Mouse (Mus musculus) lung, postnatal 4 days (tissue): ENCODE data around the gene Map2k2.

Experiments used
- DNase-seq, 2 experiments: peaks; one replicate each; pipeline ENCODE4 v3.0.0; 2021

Map2k2 gene

DNA sequence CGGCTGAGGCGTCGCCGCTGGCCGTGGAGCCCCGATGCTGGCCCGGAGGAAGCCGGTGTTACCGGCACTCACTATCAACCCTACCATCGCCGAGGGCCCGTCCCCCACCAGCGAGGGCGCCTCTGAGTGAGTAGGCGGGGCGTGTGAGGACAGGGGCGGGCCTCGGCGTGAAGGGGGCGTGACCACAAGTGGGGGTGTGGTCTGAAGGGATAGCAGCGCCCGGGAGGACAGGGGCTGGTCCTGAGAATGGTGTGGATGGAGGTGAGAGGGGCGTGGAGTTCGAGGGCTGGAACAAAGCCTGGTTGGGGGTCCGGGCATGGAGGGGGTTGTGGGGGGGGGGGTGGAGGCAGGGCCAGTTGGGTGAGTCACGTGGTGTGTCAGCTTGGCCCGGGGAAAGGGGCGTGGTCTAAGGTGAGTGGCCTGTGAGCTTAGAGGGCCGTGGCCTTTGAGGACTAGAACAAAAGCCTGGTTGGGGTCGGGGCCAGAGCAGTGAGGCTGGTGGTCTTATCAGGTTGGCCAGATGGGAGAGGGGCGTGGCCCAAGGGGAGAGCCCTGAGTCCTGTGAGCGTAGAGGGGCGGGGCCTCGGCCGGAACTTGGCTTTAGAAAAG is 502 bp downstream of the Map2k2 start:
- peak; percentile 92 to 93 for DNase-seq

DNA sequence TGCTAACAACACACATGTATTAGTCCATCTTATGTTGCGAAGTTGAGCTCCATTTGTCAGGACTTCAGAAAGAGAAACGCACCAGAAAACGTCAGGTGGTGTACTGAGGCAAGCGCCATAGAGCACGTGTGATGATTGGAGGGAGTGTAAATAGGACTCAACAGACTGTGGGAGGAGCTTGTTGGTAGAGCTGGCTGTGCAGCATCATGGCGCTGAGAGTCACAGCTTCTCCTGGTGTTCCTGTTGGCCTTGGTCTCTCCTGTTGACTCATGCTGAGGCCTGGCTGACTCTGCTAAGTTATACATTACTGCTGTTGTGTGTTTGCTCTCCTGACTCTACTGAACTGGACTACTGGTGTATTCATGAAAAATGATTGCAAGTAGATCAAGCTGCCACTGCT is 7.2 kb downstream of the Map2k2 start:
- no peak for DNase-seq

DNA sequence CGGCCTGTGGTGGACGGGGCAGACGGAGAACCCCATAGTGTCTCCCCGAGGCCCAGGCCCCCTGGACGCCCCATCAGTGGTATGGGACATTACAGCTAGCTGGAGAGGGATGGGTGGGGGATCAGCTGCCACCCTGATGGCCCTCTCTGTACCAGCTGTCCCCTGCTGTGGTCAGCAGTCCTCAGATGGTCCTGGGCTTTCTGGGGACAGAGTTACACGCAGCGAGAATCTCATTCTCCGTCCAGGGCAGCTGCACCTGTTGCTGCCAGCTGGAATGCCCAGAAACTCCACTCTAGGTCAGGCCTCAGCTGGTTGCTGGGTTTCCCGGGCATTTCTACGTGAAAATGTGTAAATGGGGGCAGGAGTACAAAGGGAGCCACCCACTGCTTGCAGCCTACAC is 13.9 kb downstream of the Map2k2 start:
- no peak for DNase-seq

DNA sequence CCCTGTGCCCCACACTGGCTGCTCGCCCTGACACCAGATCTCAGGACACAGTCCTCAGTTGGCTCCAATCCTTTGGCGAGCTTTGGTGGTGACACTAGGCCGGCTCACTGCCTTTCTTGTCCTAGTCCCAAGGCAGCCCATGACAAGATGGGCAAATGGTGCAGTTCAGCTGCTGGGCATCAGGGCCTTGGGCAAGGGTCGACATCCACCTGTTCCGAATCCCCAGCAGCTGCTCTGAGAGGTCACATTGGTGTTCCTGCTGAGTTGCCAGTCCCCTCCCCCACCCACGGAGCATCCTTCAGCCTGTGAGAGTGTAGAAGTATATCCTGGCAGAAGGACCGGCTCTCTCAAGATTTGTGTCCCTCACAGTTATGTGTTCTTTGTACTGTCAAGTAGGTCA is 14.9 kb downstream of the Map2k2 start:
- no peak for DNase-seq

DNA sequence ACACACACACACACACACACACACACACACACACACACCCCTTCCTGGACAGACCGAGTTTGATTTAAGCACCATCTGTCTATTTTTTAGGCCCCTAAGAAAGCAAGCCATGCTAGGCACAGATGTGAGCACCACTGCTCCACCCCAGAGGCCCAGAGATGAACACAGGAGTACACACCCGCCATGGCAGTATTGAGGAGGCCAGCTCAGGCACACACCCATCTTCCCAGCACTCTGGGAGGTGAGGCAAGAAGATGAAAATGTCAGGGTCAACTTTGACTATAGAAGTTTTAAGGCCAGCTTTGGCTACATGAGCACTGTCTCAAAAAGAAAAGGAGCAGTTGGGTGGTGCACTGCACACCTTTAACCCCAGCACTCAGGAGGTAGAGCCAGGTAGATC is 17.2 kb downstream of the Map2k2 start:
- no peak for DNase-seq

DNA sequence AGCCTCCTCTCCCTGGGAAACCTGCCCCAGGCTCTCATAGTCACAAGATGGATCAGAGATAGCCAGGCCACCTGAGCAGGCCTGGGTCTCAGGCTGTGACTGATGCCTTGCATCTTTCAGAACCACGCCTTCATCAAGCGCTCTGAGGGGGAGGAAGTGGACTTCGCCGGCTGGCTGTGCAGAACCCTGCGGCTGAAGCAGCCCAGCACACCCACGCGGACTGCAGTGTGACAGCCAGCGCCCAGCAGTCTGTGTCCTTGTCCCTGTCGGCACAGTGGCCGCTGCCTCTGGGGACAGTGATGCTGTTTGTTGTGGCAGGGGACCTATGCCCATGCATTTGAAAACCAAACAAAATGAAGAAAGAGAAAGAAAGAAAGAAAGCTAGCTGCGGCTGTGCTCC is 17.8 kb downstream of the Map2k2 start:
- DNase-seq = no peak

DNA sequence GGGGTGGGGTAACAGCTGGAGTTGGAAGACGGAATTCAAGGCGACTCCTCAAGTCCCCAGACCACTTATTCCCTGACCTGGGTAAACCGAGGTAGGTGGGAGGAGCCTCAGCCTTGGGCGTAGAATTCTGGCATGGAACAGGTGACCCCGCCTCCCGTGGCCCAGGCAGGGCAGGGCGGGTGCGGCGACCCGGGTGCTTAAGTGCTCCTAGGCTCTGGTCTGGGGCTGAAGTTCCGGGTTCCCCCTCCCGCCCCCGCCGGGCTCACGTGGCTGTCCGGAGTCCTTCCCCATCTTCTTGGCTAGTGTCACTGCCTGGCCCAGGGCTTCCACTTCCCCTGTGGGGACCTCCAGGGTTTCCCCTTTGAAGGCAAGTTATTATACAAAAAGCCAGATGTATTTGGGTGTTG is 28.5 kb downstream of the Map2k2 start:
- peak; percentile 83 to 88 for DNase-seq

DNA sequence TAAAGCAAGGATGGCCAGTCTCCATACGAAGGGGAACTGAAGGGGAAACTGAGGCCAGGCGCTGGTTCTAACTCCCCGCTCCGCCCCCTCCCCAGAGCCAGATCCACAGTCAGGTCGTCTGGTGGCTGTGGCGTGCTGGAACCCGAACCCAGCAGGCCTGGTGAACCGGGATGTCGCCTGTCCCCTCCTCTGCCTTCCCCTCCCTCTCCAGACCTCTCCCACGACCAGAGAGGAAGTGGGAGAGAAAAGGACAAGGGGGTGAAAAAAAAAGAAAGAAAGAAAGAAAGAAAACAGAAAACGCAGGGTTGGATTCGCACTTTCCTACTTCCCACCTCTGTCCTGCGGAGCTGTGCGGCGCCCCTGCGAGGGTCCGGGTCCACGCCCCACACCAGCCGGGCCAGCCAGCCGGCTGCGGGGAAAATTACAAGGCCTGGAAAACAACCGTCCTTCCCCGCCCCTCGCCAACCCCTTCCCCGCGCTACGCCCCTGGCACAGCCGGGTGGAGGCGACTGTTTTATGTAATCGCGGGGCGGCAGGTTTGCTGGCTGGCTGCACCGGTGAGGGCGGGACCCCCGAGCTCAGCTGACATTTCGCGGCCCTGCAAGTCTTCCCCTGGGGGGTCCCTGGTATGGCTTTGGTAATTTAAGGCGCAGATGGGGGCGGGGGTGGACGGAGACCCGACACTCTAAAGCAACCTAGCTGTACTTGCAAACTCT is 29.4 kb downstream of the Map2k2 start, which contains the start of gene Zbtb7a:
TSS of gene Zbtb7a (plus strand) at position 255 of the 716 bp plus-strand sequence.
- peak; percentile 62 for DNase-seq

DNA sequence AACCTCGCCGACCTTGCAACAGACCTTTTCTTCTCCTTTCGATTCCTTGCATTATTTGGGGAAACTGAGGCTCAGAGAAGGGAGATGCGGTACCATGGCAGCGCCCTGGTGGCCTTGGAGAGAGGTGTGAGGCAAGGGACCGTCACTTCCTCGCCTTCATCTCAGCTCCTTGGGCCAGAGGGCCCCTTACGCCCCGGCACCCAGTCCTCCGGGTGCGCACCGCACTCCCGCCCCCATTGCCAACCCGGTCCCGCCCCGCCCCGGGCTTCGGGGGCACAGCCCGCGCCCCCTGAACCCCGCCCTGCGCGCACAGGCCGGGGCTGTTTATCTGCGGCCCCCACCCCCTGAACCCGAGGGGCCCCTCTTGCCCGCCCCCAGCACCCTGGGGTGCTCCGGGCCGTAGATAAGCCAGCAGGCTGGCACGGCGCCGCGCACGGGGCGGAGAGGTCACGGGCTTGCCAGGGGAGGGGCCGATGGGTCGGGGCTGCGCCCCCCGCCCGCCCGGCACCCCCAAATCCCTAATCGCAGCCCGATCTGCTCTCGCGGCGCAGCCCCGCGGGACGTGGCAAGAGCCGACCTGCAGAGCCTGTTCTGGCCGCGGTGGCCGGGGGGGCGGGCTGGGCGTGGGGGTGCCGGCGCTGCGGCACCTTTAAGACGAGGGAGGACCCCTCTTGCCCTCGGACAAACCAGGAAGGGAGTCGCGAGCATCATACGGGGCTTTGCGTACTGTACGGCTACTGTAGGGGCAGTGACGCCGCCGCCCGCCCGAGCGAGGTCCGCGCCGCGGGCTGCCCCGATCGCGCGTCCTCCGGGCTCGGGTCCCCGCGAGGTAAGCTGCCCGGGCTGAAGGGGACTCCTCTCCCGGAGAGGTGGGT is 30.4 kb downstream of the Map2k2 start:
- DNase-seq = peak; percentile 83 to 89

DNA sequence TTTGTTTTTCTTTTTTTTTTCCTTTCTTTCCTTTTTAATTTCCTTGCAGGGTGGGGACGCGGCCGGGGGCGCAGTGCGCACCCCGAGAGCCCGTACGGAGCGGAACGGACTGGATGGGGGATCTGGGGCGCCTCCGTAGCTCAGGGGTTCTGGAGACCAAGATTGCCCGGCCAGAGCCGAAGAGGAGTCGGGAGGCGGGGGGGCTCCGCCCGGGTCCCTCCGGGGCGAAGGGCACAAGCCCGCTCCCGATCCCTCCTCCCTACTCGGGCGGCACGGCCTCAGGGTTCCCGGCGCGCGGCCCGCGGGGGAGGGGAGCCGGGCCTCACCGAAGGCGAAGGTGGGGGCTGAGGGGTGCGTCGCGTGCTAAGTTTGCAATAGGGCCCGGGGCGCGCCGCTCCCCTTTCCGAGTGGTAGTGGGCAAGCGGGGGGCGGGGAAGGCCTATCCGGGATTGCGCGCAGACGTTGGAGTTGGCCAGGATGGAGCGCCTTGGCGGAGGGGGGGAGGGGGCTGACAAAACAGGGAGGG is 31.1 kb downstream of the Map2k2 start:
- DNase-seq = peak; percentile 84 to 88

DNA sequence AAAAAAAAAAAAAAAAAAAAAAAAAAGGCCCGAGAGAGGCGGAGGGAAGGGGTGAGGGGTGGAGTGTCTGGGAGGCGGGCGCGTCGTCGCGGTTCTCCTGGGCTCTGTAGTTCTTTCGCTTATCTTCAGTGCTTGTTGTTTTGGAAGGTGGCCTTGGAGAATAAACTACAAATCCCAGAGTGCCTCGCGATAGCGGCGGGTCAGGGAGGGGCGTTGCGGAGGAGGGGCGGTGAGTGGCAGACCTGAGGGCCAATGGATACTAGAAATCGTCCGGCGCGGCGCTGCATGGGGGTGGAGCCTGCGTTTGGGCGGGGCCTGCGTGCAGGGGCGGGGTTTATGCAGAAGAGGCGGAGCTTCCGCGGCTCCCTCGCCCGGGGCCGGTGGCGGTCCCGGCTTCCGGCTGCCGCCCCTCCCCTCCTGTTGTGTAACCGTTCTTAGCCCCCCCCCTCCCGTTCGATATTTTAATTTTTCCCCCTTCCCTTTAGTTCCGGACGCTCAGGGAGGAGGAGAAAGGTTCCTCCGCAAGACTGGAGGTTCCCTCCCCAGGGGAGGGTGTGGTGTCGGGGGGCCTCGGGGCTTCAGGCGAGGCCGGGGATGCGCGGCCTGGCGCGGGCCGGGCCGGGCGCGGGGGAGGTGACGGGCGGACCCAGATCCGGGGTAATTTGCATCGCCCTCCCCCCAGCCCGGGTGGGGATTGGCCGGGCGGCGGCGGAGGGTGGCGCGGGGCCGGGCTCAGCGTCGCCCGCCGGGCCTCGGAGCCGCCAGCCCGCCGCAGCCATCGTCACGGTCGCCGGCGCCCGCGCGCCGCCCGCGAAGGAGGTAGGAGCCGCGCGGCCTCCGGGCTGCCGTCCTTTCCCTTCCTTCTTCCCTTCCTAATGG is 31.8 kb downstream of the Map2k2 start:
- peak; percentile 99 to 100 for DNase-seq

DNA sequence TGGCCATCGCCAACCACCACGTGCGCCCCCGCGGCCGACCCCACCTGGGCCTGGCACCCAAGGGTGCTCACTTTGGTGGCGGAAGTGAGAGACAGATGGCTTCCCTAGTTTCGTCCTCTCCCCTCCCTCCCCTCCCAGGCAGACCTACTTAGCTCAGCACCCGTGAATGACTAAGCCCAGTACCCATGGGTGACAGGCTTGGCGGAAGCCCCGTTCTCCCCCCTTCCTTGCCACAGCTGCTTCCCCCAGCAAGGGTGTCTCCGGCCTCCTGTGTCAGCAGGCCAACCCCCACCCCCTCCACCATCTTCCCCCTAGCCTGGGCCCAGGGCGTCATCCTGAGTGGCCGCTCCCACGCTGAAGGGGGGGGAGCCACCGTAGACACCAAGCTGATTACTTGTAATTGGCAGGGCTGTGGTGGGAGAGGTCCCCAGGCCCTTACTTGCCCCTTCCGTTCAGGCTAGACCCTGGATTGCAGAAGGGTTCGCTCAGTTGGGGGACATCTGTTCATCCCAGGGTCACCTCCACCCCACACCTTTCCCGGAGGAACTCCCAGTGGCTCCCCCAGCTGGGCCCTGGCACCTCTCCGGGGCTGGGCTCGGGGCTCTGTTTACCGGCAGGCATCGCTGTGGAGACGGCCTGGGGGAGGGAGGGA is 32.5 kb downstream of the Map2k2 start:
- peak; percentile 65 to 77 for DNase-seq

DNA sequence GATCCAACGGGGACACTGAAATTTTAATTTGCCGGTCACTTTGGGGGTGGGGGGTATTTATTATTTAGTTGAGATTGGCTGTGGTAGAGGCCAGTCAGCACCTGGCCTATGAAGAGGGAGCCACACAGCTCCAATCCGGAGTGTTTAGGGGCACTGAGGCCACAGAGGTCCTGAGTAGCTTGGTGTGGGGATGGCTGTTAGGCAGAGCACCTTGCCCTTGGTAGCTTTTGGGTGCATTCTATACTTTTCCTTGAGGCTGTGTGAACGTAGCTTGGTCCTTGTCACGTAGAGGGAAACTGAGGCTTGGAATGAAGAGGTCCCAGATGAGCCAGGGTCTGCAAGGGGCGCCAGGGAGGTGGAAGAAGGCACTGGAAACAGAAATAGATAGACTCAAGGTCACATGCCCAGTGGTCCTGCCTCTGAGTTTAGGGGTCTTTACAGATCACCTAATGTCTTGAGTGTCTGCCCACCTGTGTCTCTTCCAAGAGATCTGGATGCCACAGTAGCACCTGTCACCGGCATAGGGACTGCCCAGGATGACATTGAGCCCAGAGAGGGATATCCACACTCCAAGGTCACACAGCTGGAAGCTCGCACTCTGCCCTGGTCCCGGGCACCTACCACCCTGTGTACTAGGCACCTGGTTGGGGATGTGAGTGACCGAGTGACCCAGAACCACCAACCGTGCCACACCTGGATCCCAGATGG is 33.3 kb downstream of the Map2k2 start:
- no peak for DNase-seq

DNA sequence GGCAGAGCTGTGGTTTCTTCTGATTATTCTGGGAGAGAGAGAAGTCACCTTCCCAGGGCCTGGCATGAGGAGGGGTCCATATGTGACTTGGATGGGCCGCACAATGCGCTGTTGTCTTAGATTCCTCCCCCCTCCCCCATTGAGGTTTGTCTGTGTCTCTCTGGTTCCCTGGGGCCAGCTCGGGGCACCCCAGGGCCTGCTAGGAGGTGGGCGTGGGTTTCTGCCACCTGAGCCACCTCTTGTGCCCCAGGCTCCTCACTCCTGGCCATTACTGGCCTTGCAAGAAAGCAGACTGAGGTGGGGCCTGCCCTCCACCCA is 33.8 kb downstream of the Map2k2 start:
- DNase-seq = no peak

DNA sequence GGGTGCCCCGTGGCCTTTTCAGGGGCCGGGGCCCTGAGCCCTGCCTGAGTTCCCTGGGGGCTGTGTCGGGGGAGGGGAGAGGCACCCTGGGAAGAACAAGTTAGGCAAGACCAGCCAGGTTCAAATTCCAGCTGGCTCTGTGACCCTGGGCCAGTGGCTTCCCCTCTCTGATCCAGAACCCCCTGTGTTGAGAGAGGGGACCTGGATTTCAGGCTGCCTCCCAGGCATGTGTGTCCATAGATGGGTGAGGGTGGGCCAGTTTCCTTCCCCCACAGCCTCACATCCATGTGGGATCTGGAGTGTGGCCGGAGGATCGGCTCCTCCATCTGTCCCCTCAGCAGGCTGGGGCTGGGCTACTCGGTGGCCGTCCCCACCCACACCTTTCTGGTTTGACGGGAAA is 34.3 kb downstream of the Map2k2 start:
- DNase-seq = no peak

DNA sequence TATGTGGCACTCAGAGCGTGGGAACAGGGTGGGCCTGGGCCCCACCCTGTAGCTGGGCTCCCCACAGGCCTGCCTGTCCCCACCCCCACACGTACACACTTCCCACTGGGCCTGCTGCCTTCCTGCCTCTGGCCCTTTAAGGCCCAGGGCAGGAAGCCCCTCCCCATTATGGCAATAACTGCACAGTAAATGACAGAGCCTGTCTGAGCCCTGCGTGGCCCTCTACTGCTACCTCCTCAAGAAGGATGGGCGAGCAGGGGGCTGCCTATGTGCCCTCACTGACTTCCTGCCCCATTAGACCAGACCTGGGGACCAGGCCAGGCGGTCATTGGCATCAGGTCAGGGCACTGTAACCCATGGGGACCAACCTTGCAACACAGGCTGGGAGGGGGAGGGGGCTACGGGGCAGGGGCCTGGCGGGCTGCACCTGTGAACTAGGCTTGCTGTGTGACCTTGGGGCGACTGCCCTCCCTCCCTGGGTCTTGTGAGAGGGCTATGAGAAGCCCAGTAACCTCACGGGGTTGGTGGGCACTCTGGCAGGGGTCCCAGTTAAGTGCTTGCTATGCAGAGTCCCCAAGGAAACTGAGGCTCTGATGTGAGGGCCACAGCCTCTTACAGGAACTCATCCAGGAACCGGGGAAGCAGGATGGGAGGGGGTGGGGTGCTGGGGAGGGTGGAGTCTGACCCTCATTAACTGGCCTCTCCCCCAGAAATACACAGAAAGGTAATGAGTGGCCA is 35.2 kb downstream of the Map2k2 start:
- peak; percentile 56 to 73 for DNase-seq

DNA sequence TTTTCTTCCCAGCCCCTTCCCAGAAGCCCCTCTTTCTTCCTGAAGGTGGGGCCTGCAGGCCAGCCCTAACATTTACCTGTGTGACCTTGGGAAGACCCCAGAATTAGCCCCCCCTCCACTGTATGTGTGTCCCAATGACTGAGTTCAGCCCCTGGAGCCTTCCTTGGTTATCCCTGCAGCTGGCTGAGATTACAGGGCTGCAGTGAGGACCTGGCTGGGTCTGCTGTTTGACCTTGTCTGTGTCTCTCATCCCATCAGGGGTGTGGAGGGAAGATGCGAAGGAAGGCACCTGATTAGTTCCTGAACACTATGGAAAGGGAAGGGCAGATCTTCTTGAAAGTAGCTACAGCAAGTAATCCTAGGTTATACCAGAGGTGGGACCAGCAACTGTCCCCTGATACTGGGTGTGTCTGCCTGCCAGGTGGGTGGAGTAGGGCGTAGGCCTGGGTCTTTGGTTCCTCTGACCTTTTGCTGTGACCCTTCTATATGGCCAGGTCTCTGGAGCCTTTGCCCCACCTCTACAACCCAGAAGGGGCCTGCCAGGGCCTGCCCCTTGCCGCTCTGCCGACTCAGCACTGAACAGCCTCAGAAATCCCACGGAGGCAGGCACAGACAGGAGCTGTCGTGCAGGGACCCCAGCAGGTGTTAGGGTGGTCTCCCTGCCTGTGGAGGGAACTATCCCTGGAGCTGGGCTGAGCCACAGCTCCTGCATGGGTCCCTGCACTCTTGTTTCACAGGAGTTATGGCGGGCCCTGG is 35.9 kb downstream of the Map2k2 start:
- no peak for DNase-seq

DNA sequence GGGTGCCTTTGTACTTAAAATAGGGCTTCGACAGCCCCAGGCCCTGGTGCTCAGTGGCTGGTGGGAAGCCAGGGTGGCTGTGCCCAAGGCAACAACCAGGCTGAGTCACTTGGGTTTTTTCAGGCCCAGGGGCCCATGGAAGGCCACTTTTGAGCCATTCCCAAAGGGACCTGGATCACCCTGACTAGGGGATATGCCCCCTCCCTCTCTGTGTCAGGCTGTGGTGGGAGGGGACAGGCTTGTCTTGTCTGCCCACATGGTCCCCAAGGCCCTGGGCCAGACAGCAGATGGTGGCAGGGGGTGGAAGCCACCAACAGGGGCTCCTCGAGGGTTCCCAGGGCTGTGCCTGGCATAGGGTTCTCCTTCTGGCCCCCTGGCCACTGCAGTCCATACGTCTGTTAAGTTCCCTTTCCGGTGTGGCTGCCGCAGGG is 36.9 kb downstream of the Map2k2 start:
- no peak for DNase-seq

DNA sequence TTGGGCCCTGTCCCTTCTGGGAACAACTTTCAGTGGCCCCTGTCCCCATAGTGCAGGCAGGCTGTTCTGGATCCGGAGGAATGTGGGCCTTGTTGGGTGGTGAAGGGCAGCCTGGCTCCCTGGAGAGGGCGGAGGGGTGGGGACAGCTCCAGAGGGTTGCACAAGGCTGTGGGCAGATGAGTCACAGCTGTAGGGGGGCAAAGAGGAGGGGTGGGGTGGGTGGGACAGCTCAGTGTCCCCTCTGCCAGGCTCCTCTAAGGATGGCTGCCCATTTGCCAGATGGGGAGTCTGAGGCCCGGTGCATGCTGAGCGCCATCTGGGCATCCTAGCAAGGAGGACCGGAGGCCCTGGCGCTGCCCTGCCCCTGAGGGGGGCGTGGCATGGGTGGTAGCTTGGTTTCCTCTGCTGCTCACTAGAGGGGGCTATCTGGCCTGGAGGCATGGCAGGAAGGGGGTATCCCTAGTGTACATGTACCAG is 37.5 kb downstream of the Map2k2 start:
- peak; percentile 46 to 71 for DNase-seq
